Mouse (Mus musculus) MEL (cell line): ENCODE results near the gene Trim52. TPM values are rescaled to one million over a fixed set of nuclear protein-coding genes. Genes with fewer than 3 reads are reported as not detected.

Experiments used
- DNase-seq: peaks from one replicate; pipeline ENCODE4 v3.0.0; 2011; ENCODE audit warnings: low read depth, low spot score
- H3K27ac ChIP-seq: 2 replicates; pipeline ENCODE4 v1.5.1; 2012; ENCODE audit warnings: low read depth, mild to moderate bottlenecking, control low read depth, low read length, moderate library complexity; ENCODE audit not compliant: control insufficient read depth
- H3K27me3 ChIP-seq, 2 experiments: fragments of 150-350 bp in 1 of 2; sonication (generic) in 1 of 2; 2 replicates each; pipeline ENCODE4 v1.6.1; 2012; ENCODE audit warnings: low read length in 2 of 2, mild to moderate bottlenecking in 2 of 2, improper control_type of control experiment in 1 of 2, moderate library complexity in 1 of 2; ENCODE audit not compliant: insufficient read depth in 2 of 2, control insufficient read depth in 1 of 2
- H3K36me3 ChIP-seq, 2 experiments: 2 replicates each; pipeline ENCODE4 v1.6.1; 2012 to 2014; ENCODE audit warnings: low read length in 2 of 2, improper control_type of control experiment in 1 of 2, inconsistent platforms in 1 of 2, mild to moderate bottlenecking in 1 of 2; ENCODE audit not compliant: insufficient read depth in 2 of 2, control insufficient read depth in 1 of 2
- H3K4me1 ChIP-seq, 2 experiments: fragments of 150-350 bp in 1 of 2; sonication (generic) in 1 of 2; 2 replicates each; pipeline ENCODE4 v1.6.1; 2012; ENCODE audit warnings: low read length in 2 of 2, improper control_type of control experiment in 1 of 2, mild to moderate bottlenecking in 1 of 2; ENCODE audit not compliant: insufficient read depth in 2 of 2, control insufficient read depth in 1 of 2
- H3K4me3 ChIP-seq, 2 experiments: fragments of 150-350 bp in 1 of 2; sonication (generic) in 1 of 2; 2 replicates each; pipeline ENCODE4 v1.5.1; 2012; ENCODE audit warnings: low read depth in 2 of 2, low read length in 2 of 2, mild to moderate bottlenecking in 2 of 2, moderate library complexity in 2 of 2, control low read depth in 1 of 2, improper control_type of control experiment in 1 of 2; ENCODE audit not compliant: control insufficient read depth in 1 of 2, insufficient read depth in 1 of 2
- H3K79me2 ChIP-seq: 2 replicates; pipeline ENCODE4 v1.6.1; 2012; ENCODE audit warnings: mild to moderate bottlenecking, low read length, moderate library complexity; ENCODE audit not compliant: control insufficient read depth, poor library complexity, insufficient read depth
- H3K9ac ChIP-seq: 2 replicates; pipeline ENCODE4 v1.6.1; 2012; ENCODE audit warnings: low read depth, mild to moderate bottlenecking, control low read depth, low read length, moderate library complexity; ENCODE audit not compliant: control insufficient read depth, poor library complexity, severe bottlenecking
- H3K9me3 ChIP-seq: fragments of 150-350 bp; sonication (generic); replicated peaks from 2 replicates; pipeline ENCODE4 v1.6.1; 2012; ENCODE audit warnings: mild to moderate bottlenecking, low read length, improper control_type of control experiment, moderate library complexity; ENCODE audit not compliant: insufficient read depth
- CHD2 ChIP-seq: IDR thresholded peaks from 2 replicates; pipeline ENCODE4 v1.6.1; 2011; ENCODE audit warnings: low read length, improper control_type of control experiment
- CTCF ChIP-seq, 3 experiments: IDR thresholded peaks in 2 of 3; conservative IDR thresholded peaks in 1 of 3; 2 replicates each; pipeline ENCODE4 v1.5.1; 2011 to 2012; ENCODE audit warnings: low read length in 3 of 3, low read depth in 2 of 3, mild to moderate bottlenecking in 2 of 3, improper control_type of control experiment in 1 of 3, inconsistent platforms in 1 of 3, mixed read lengths in 1 of 3, moderate library complexity in 1 of 3; ENCODE audit not compliant: control insufficient read depth in 1 of 3, insufficient read depth in 1 of 3, poor library complexity in 1 of 3, severe bottlenecking in 1 of 3
- ELF1 ChIP-seq: IDR thresholded peaks from 2 replicates; pipeline ENCODE4 v1.6.1; 2014; ENCODE audit warnings: low read depth, mild to moderate bottlenecking, inconsistent platforms, low read length, improper control_type of control experiment, moderate library complexity
- GABPA ChIP-seq: IDR thresholded peaks from 2 replicates; pipeline ENCODE4 v1.6.1; 2012; ENCODE audit warnings: low read depth, mild to moderate bottlenecking, inconsistent platforms, low read length, improper control_type of control experiment, moderate library complexity
- JUND ChIP-seq: IDR thresholded peaks from 2 replicates; pipeline ENCODE4 v1.6.1; 2011; ENCODE audit warnings: low read depth, mild to moderate bottlenecking, improper control_type of control experiment, low read length
- MAZ ChIP-seq: IDR thresholded peaks from 2 replicates; pipeline ENCODE4 v1.6.1; 2012; ENCODE audit warnings: low read depth, mild to moderate bottlenecking, inconsistent platforms, low read length, improper control_type of control experiment
- MXI1 ChIP-seq: IDR thresholded peaks from 2 replicates; pipeline ENCODE4 v1.6.1; 2011; ENCODE audit warnings: mild to moderate bottlenecking, low read depth, low read length, improper control_type of control experiment
- NELFE ChIP-seq: IDR thresholded peaks from 2 replicates; pipeline ENCODE4 v1.6.1; 2011; ENCODE audit warnings: low read depth, low read length, improper control_type of control experiment
- NRF1 ChIP-seq: IDR thresholded peaks from 2 replicates; pipeline ENCODE4 v1.6.1; 2014; ENCODE audit warnings: low read depth, mild to moderate bottlenecking, inconsistent platforms, low read length, improper control_type of control experiment, moderate library complexity; ENCODE audit not compliant: poor library complexity, insufficient read depth, severe bottlenecking
- POLR2A ChIP-seq, 2 experiments: IDR thresholded peaks; 2 replicates each; pipeline ENCODE4 v1.6.1; 2011 to 2012; ENCODE audit warnings: low read length in 2 of 2, mild to moderate bottlenecking in 2 of 2, control low read depth in 1 of 2, improper control_type of control experiment in 1 of 2, low read depth in 1 of 2, moderate library complexity in 1 of 2; ENCODE audit not compliant: control insufficient read depth in 1 of 2, insufficient read depth in 1 of 2, poor library complexity in 1 of 2
- POLR2AphosphoS5 ChIP-seq: IDR thresholded peaks from 2 replicates; pipeline ENCODE4 v1.6.1; 2012; ENCODE audit warnings: low read depth, borderline replicate concordance, mild to moderate bottlenecking, inconsistent platforms, low read length, moderate library complexity, mixed read lengths
- RAD21 ChIP-seq: IDR thresholded peaks from 2 replicates; pipeline ENCODE4 v1.6.1; 2011; ENCODE audit warnings: mild to moderate bottlenecking, low read depth, low read length, improper control_type of control experiment
- RCOR1 ChIP-seq: IDR thresholded peaks from 2 replicates; pipeline ENCODE4 v1.6.1; 2012; ENCODE audit warnings: low read depth, mild to moderate bottlenecking, inconsistent platforms, low read length, improper control_type of control experiment
- TAL1 ChIP-seq: IDR thresholded peaks from 2 replicates; pipeline ENCODE4 v1.6.1; 2012; ENCODE audit warnings: mild to moderate bottlenecking, inconsistent platforms, low read length, moderate library complexity, mixed read lengths
- TBP ChIP-seq: IDR thresholded peaks from 2 replicates; pipeline ENCODE4 v1.8.0; 2011; ENCODE audit warnings: low read depth, low read length, improper control_type of control experiment
- ZKSCAN1 ChIP-seq: IDR thresholded peaks from 2 replicates; pipeline ENCODE4 v1.6.1; 2012; ENCODE audit warnings: low read depth, mild to moderate bottlenecking, inconsistent platforms, low read length, improper control_type of control experiment, moderate library complexity
- ZMIZ1 ChIP-seq: IDR thresholded peaks from 2 replicates; pipeline ENCODE4 v1.6.1; 2012; ENCODE audit warnings: low read depth, mild to moderate bottlenecking, inconsistent platforms, low read length, improper control_type of control experiment, moderate library complexity
- polyA plus RNA-seq, 2 experiments: library from polyadenylated mRNA; stranded (reverse) in 1 of 2; unstranded in 1 of 2; fragments of >175 nt in 1 of 2; fragments of >200 nt in 1 of 2; gene quantifications; 2 replicates each; pipeline versions ENCODE4 v1.2.1 to v1.2.4; 2012; ENCODE audit warnings: low replicate concordance in 2 of 2, low read depth in 1 of 2; ENCODE audit not compliant: insufficient read length in 2 of 2, insufficient read depth in 1 of 2, missing spikeins in 1 of 2
- total RNA-seq: library from RNA; depleted of rRNA; stranded (reverse); fragments of 300-350 nt; gene quantifications from 2 replicates; pipeline ENCODE4 v1.2.3, GENCODE M21; 2012

Trim52 gene
- total and polyA plus RNA-seq, 3 experiments = not detected

DNA sequence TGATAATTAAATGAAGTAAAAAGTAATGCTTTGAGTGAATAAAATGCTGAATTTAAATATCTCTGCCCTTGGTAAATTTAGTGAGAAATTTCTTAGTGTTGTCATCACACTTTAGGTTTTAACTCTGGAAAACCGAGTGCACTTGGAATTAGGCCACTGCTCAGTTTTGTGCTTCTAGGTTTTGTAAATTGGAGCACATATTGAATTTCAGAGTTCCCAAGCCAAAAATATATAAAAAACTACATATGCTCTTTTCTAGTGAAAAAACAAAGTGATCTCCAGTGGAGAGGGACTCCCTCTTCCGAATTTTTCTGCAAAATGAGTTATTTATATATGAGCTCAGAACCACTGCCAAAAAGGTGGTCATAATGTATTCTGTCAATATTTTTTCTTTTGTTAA lies 45.2 kb downstream of the Trim52 start:
- H3K9me3 ChIP-seq = no peaks in the 10 kb centered on the region
- H3K4me3 ChIP-seq = no peak overlapping the region
- no peaks in the 10 kb centered on the region for H3K4me1 ChIP-seq
- no peaks in the 10 kb centered on the region for H3K79me2 ChIP-seq
- no peak overlapping the region for H3K9ac ChIP-seq
- TF ChIP-seq CTCF (IDR thresholded peaks at IDR 0.05 in 2 of 3, conservative IDR thresholded peaks at IDR 0.05 in 1 of 3; ENCODE audit: control insufficient read depth in 1 of 3, insufficient read depth in 1 of 3, low read depth in 2 of 3, low read length in 3 of 3, poor library complexity in 1 of 3, severe bottlenecking in 1 of 3) (no peak), ELF1 (no peak), POLR2A (IDR thresholded peaks at IDR 0.05; ENCODE audit: control insufficient read depth in 1 of 2, insufficient read depth in 1 of 2, low read depth in 1 of 2, low read length in 2 of 2, poor library complexity in 1 of 2) (no peak), NELFE (no peak), MXI1 (no peak), TAL1 (no peak), CHD2 (no peak)
- DNase-seq = no peak
- no peaks in the 10 kb centered on the region for H3K36me3 ChIP-seq
- no peaks in the 10 kb centered on the region for H3K27me3 ChIP-seq
- no peak overlapping the region for H3K27ac ChIP-seq

DNA sequence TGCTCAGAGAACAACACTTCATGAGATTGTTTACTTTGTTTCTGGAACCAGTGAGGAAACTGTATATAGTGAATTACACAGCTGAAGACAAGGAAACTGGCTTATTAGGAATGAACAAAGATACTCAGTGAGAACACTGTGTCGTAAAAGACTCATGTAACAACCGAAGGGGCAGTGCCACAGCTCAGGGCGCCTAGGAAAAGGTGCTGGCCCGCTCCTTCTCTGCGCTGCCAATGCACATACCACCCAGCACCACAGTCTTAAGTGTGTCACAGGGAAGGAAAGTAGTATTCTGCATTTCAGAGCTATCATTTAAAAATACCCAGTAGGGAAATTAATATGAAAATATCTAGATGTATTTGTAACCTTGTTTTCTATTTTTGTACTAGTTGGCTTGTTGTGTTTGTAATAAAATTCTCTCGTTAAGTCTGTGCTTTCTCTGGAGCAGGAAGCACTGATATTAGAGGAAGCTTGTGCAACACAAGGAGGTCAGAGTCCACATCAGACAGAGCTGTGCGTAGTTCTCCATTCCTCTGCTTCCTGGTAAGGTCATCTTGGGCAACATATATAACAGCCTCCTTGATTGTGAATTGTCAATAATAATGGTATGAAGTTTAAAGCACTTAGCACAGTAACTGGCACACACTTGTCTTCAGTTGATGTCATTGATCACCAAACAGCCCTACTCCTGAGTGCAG lies 49.0 kb downstream of the Trim52 start:
- no peak overlapping the region for H3K27ac ChIP-seq
- DNase-seq = no peak
- H3K4me3 ChIP-seq = no peak overlapping the region
- no peak for TF ChIP-seq MAZ
- TF ChIP-seq POLR2AphosphoS5 = no peak
- no peak for TF ChIP-seq ZKSCAN1
- TF ChIP-seq CTCF (IDR thresholded peaks at IDR 0.05 in 2 of 3, conservative IDR thresholded peaks at IDR 0.05 in 1 of 3; ENCODE audit: control insufficient read depth in 1 of 3, insufficient read depth in 1 of 3, low read depth in 2 of 3, low read length in 3 of 3, poor library complexity in 1 of 3, severe bottlenecking in 1 of 3) = no peak
- no peak for TF ChIP-seq TBP
- no peak for TF ChIP-seq NRF1
- TF ChIP-seq ZMIZ1 = no peak
- no peak for TF ChIP-seq JUND
- no peak for TF ChIP-seq RCOR1
- TF ChIP-seq POLR2A (IDR thresholded peaks at IDR 0.05; ENCODE audit: control insufficient read depth in 1 of 2, insufficient read depth in 1 of 2, low read depth in 1 of 2, low read length in 2 of 2, poor library complexity in 1 of 2) = no peak
- TF ChIP-seq RAD21 = no peak
- TF ChIP-seq GABPA = no peak
- no peak overlapping the region for H3K9ac ChIP-seq
- no peaks in the 10 kb centered on the region for H3K79me2 ChIP-seq
- no peaks in the 10 kb centered on the region for H3K27me3 ChIP-seq
- H3K36me3 ChIP-seq = no peaks in the 10 kb centered on the region
- H3K4me1 ChIP-seq = no peaks in the 10 kb centered on the region
- no peaks in the 10 kb centered on the region for H3K9me3 ChIP-seq
